Mouse (Mus musculus) ES-Bruce4 (cell line): ENCODE results near the gene Hdac4.
A peak's percentile ranks its signal among the peaks of the same experiment; 100 is the strongest.

Source experiments
- CTCF ChIP-seq: IDR thresholded peaks from one replicate; pipeline ENCODE4 v1.8.1; 2011; ENCODE audit warnings: low read depth, low read length
- EP300 ChIP-seq: IDR thresholded peaks from 2 replicates; pipeline ENCODE4 v1.6.1; 2011; ENCODE audit warnings: low read depth, low read length; ENCODE audit not compliant: insufficient read depth
- POLR2A ChIP-seq: IDR thresholded peaks from one replicate; pipeline ENCODE4 v1.8.1; 2011; ENCODE audit warnings: low read length; ENCODE audit not compliant: insufficient read depth

DNA sequence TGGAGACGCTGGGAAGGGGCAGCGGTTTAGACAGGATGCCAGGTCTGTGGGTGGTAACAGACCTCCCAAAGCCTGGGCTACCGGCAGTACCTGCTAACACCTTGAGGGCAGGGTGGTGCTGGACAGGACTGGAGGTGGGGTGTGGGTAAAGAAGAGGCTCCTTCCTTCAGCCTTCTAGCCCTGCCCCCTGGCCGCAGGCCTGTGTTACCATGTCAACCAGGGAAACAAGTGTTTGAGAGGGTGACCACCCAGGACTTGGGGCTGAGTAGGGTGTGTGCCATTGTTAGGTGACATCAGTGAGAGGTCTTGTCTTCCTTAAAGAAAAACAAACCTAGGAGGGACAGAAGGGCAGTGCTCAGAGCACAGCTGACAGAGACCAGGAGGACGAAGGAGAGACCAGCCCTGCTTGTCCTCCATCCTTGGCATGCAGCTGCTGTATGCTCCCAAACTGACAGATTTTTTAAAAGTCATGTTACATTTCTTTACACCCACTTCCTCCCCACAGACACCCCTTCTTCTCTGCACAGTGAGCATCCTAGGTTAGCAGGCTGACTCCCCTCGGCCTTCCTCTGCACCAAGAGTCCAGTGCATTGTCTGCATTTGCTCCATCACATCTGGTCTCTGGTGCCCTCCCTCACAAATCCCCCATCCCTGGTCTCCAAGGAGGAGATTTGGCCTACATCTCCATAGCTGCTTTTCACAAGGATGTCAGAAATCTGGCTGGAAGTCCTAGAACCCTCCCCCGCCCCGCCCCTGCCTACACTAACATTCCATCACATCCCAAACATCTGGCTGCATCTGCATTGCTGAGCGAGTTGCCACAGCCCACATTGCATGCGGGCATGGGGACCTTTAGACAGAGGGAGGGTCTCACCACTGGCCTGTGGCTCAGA, 283.0 kb downstream of the Hdac4 start:
- TF ChIP-seq CTCF = no peak
- no peak for TF ChIP-seq POLR2A
- 0 out of 2 replicates have a peak, but pooled peaks have one; percentile 18 for TF ChIP-seq EP300
